Mouse (Mus musculus) olfactory bulb, adult 2 months (tissue): ENCODE results near the gene Rin1. TPM values are rescaled to one million over a fixed set of nuclear protein-coding genes. Genes with fewer than 3 reads are reported as not detected.
"Not testable (repeated sequence)": the region's sequence is repeated elsewhere in the genome, so short reads cannot be mapped to it uniquely, and the experiment has no call there.

ENCODE experiments used
- H3K27ac ChIP-seq: fragments of 200-500 bp; 2 replicates; pipeline ENCODE4 v1.5.1; 2012; ENCODE audit warnings: low read depth, low read length; ENCODE audit not compliant: insufficient read depth
- H3K4me1 ChIP-seq: fragments of 200-500 bp; 2 replicates; pipeline ENCODE4 v1.6.1; 2012; ENCODE audit warnings: low read length; ENCODE audit not compliant: control insufficient read depth, insufficient read depth
- H3K4me3 ChIP-seq: fragments of 200-500 bp; 2 replicates; pipeline ENCODE4 v1.5.1; 2012; ENCODE audit warnings: mild to moderate bottlenecking, low read depth, low read length, moderate library complexity; ENCODE audit not compliant: insufficient read depth
- CTCF ChIP-seq: fragments of 200-500 bp; IDR thresholded peaks from 2 replicates; pipeline ENCODE4 v1.5.1; 2012; ENCODE audit warnings: low read depth, mild to moderate bottlenecking, low read length, moderate library complexity; ENCODE audit not compliant: insufficient read depth
- POLR2A ChIP-seq: fragments of 200-500 bp; IDR thresholded peaks from 2 replicates; pipeline ENCODE4 v1.6.1; 2012; ENCODE audit warnings: mild to moderate bottlenecking, low read depth, low read length, moderate library complexity; ENCODE audit not compliant: insufficient read depth
- WGBS: fragments of 180-500 bp; shearing (Covaris S2); methylation state at CpG from one replicate; pipeline ENCODE4 v1.1.7; 2018; 5-methylcytosine and 5-hydroxymethylcytosine counted together
- polyA plus RNA-seq: library from polyadenylated mRNA; stranded (reverse); fragments of >200 nt; gene quantifications from 2 replicates; pipeline ENCODE4 v1.2.4, GENCODE M21; 2012; ENCODE audit warnings: low replicate concordance; ENCODE audit not compliant: missing spikeins, insufficient read depth, insufficient read length

Gene Rin1
- not detected in 2 replicates for polyA plus RNA-seq

DNA sequence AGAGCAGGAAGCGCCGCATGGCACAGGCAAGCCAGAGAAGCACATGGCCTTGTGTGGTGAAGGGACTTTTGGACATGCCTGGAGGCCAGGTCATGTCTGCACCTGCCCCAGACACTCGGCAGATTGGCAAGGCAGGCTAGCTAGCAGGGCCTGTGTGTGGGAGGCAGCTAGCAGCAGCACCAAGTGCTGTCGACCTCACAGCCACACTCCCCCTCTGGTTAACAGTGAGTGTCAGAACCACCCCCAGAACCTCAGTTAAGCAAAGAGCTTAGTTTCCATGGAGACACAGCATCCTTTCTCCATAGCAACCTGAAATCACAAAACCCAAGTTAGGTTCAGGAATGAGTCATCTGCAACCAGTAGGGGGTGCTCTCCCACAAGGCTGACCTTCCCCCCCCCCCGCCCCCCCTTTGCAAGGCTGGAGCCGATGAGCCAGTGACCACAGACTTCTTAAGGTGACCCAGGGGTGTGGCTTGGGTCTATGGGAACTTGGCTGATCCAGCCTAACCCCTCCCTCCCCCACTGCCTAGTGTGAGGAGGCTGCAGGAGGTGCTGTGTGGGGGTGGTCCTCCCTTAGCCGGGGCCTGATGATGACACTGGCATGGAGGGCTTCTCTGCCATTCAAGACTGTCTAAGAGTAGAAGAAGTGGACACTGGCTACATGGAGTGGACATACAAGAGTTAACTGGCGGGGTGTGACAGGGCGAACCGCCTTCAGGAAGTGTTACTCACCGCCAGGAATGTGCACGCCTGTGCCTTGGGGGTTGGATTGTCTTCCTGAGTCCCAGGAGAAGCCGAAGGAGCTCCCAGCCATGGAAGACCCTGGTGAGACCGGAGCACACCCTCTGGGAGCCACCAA, at the start of gene Rin1:
Rin1 (plus strand) TSS at position 435 of the 859 bp plus-strand sequence.
- H3K4me1 ChIP-seq: peaks cover 48% of the 10 kb centered on the region
- peak within 1 kb of the TSS; percentile 48 for H3K4me3 ChIP-seq
- 5% methylated on average over 14 of the region's 14 CpGs for WGBS
- TF ChIP-seq CTCF (no peak; the same call in 1 of the 2 replicates), POLR2A (0 out of 2 replicates have a peak, but pooled peaks have one; percentile 25)
- H3K27ac ChIP-seq: peak within 1 kb of the TSS; percentile 99

DNA sequence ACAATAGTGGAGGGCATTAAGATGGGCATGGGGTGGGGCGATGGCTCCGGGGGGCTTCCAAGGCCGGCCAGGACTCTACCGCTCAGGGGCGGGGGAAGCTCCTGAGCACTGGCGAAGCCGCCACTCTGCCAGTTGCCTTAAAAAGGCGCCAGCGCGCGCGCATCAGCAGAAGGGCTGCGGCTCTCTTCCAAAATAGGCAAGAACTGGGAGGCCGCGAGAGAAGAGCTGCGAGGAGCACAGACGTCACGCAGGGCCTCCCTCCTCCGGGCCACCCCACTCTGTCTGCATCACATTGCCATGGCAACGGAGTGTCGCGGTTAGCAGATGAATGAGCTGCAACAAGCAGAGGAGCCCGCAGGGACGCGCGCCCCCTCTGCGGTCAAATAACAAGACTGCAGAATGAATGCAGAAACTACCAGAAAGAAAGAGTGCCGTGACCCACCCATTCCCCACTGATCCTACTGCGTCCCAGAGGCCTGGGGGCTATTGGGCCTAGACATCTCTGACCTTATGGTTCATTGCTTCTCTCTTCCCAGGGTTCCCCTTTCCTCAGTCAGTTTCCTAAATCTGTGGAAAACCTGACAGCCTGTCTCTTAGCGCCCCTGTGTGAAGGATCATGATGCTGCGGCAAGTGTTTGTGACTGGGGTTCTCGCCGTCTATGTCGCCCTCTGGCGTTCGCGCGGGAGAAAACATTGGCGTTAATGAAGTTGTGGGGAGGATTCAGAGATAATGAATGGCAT, 48.4 kb upstream of the Rin1 start:
- under 1% methylated on average over 39 of the region's 39 CpGs for WGBS
- H3K4me1 ChIP-seq: peaks cover 42% of the 10 kb centered on the region

DNA sequence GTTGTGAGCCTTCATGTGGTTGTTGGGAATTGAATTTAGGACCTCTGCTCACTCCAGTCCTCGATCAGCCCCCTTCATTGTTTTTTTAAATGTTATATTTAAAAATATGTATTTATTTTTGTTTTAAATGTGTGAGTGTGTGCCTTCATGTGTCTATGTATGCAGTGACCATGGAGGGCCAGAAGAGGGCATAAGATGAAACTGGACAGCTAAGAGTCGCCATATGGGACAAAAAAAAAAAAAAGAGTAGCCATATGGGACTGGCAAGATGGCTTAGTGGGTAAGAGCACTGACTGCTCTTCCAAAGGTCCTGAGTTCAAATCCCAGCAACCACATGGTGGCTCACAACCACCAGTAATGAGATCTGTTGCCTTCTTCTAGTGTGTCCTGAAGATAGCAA, 46.6 kb upstream of the Rin1 start:
- H3K4me1 ChIP-seq: peaks cover 28% of the 10 kb centered on the region
- WGBS: 72% methylated on average over 2 of the region's 2 CpGs
- not testable (repeated sequence) for H3K27ac ChIP-seq, H3K4me3 ChIP-seq

More for the DNA sequence above, 48.4 kb upstream of the Rin1 start:
- Histone ChIP-seq H3K27ac (peak overlapping the region; percentile 94), H3K4me3 (peak overlapping the region; percentile 36)
- TF ChIP-seq POLR2A: peak; percentile 60; the same call in 1 of the 2 replicates
- TF ChIP-seq CTCF: peak; percentile 73; the same call in 1 of the 2 replicates

DNA sequence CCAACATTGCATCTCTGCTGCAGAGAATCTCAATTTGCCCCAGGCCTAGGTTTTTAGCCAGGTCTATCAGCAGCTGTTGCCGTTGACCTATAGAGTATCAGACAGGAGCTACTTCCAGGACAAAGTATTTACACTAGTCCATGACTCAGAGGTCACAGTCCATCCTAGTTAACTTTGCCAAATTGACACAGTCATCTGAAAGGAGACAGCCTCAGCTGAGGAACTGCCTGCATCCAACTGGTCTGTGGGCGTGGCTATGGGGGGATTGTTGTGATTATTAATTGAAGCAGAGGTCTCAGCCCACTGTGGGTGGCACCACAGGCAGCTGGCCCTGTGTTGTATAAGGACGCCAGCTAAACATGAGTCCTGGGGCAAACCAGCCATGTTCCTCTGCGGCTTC, 45.4 kb upstream of the Rin1 start:
- WGBS: 57% methylated on average over 4 of the region's 4 CpGs
- TF ChIP-seq CTCF: no peak
- no peak for TF ChIP-seq POLR2A
- Histone ChIP-seq H3K4me1 (peaks cover 15% of the 10 kb centered on the region), H3K4me3 (no peak overlapping the region), H3K27ac (no peak overlapping the region)

DNA sequence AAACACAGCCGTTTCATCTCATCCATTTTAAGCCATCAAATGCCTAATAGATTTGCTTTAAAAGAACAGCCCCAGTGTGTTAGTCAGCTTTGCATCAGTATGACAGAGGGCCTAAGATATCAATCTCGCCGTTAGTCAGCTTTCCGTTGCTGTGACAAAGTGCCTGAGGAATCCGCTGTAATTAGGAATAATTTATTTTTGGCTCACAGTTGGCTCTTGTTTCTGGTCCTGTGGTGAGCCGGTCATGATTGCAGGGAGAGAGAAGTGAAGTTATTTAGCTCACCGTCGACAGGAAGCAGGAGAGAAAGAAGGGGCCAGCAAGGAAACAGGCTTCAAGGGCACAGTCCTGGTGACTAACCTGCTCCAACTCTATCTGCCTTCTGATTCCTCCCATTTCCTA, 37.1 kb upstream of the Rin1 start:
- peaks cover 6% of the 10 kb centered on the region for H3K4me1 ChIP-seq
- TF ChIP-seq CTCF (no peak), POLR2A (no peak)
- H3K27ac ChIP-seq: no peak overlapping the region
- no peak overlapping the region for H3K4me3 ChIP-seq
- WGBS: 33% methylated on average over 8 of the region's 8 CpGs

DNA sequence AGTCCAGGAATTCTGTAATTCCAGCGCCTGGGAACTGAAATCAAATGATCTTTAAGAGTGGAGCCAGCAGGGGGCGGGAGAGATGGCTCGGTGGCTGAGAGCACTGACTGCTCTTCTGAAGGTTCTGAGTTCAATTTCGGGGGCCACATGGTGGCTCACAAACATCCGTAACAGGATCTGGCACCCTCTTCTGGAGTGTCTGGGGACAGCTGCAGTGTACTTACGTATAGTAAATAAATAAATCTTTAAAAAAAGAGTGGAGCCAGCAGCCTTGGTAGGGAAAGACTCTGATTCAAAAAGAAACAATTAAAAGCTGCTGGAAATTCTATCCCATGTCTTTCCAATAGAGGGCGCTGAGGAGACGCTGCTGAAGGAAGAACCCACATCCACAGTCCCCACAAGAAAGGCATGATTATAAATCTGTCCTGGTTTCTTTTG, 35.3 kb upstream of the Rin1 start:
- TF ChIP-seq POLR2A (no peak), CTCF (peak; percentile 34; the same call in 1 of the 2 replicates)
- WGBS: 8% methylated on average over 8 of the region's 8 CpGs

DNA sequence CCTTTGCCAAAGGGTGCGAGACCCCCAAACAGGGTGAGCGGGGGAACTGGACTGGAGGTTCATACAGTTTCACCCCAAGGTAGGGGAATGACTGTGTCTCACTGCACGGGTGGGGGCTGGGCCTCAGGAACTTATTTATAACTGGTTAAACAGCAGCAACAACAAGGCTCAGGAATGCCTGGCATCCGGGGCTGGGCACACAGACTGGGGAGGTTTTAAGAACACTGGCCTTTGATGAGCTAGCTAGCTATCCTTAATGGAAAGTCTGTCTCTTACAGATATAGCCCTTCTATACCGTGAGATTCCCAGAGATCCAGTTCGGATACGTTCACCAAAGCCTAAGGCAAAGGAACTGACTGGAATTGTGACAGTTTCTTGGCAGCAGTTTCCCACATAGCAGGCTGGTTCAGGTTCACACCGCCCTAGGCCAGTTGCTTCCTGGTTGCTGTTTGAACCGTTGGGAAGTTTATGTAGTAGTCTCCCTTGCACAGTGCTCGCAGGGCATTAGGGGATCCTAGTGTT, 34.0 kb upstream of the Rin1 start:
- H3K27ac ChIP-seq: no peak overlapping the region
- peaks cover 6% of the 10 kb centered on the region for H3K4me1 ChIP-seq
- H3K4me3 ChIP-seq: no peak overlapping the region
- no peak for TF ChIP-seq POLR2A
- no peak for TF ChIP-seq CTCF
- WGBS: 30% methylated on average over 10 of the region's 10 CpGs

More for the DNA sequence above, 35.3 kb upstream of the Rin1 start:
- H3K27ac ChIP-seq: no peak overlapping the region
- no peak overlapping the region for H3K4me3 ChIP-seq
- peaks cover 6% of the 10 kb centered on the region for H3K4me1 ChIP-seq

DNA sequence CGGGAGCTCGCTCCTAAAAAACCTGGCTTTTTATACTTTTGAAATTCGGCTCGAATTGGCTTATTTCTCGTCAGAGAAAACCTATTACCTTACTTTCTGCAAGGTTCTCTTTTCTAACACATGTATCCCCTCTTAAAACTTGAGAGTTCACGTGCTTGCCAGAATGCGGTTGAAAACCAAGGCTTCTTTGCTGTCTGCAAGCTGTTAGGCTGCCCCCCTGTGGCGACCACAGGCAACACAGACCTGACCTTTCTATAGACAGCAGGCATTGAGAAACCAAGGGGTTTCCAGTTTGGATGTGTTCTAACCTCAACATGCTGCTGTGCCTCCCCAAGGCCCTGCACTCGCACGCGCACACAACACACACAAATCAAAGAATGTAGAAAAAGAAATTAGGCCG, 33.5 kb upstream of the Rin1 start:
- TF ChIP-seq CTCF: peak; percentile 61; the same call in 1 of the 2 replicates
- no peak for TF ChIP-seq POLR2A

More for the DNA sequence above, 33.5 kb upstream of the Rin1 start:
- peaks cover 6% of the 10 kb centered on the region for H3K4me1 ChIP-seq
- H3K4me3 ChIP-seq: no peak overlapping the region
- no peak overlapping the region for H3K27ac ChIP-seq
- WGBS: 20% methylated on average over 12 of the region's 12 CpGs
